In genomic region chr6:56322799-56323198, GRCm38 (mm10) we compare ENCODE assay signal across 13 mouse cellular contexts.
A peak's percentile ranks its signal among the peaks of the same experiment; 100 is the strongest.
DNase-seq lines count a peak whose midpoint lies in the region; ATAC-seq and TF ChIP-seq lines count a peak whose summit lies in the region.
"Had no signal": no experiment of that assay in that cellular context is flagged by ENCODE, and none has a peak within 500 bp of the region (broad histone marks: within the 10 kb centered on the region; RNA-seq: fewer than 3 reads in every experiment).

No protein-coding gene starts in this region.

- H3K9ac ChIP-seq in kidney, postnatal 0 days (ENCODE audit: low read depth, low read length) = no peak overlapping the region
- H3K9ac ChIP-seq in kidney, embryonic 15.5 days = no peak overlapping the region
- H3K9ac ChIP-seq: liver, embryonic 14.5 days; neural tube, embryonic 15.5 days had no signal

- 6% methylated on average over 3 of the region's 3 CpGs for WGBS in kidney, postnatal 0 days
- 13% methylated on average over 3 of the region's 3 CpGs for WGBS in kidney, embryonic 15.5 days
- WGBS in limb, embryonic 10.5 days = 9% methylated on average over 3 of the region's 3 CpGs

- H3K27ac ChIP-seq in kidney, postnatal 0 days = no peak overlapping the region
- H3K27ac ChIP-seq in kidney, embryonic 15.5 days = no peak overlapping the region
- no peak overlapping the region for H3K27ac ChIP-seq in limb, embryonic 10.5 days
- H3K27ac ChIP-seq: liver, embryonic 14.5 days; neural tube, embryonic 15.5 days had no signal

- TF ChIP-seq CTCF in kidney, postnatal 0 days (IDR thresholded peaks at IDR 0.05; ENCODE audit: low read depth) = no peak

- H3K9me3 ChIP-seq in kidney, postnatal 0 days (replicated peaks; ENCODE audit: low read length) = no peaks in the 10 kb centered on the region
- H3K9me3 ChIP-seq in kidney, embryonic 15.5 days (replicated peaks) = no peaks in the 10 kb centered on the region
- no peaks in the 10 kb centered on the region for H3K9me3 ChIP-seq in limb, embryonic 10.5 days (replicated peaks)
- H3K9me3 ChIP-seq: G1E; neural tube, embryonic 15.5 days had no signal

- no peak overlapping the region for H3K4me2 ChIP-seq in kidney, postnatal 0 days (ENCODE audit: low read length)
- H3K4me2 ChIP-seq in kidney, embryonic 15.5 days = no peak overlapping the region
- H3K4me2 ChIP-seq: midbrain, embryonic 11.5 days; neural tube, embryonic 15.5 days had no signal

- DNase-seq in kidney, postnatal 0 days (ENCODE audit: low spot score) = peak; percentile 17
- DNase-seq in embryo, embryonic 11 days = peak; percentile 38
- DNase-seq in forelimb bud, embryonic 11.5 days (ENCODE audit: low read depth, low spot score) = peak; percentile 24
- DNase-seq in limb, embryonic 10.5 days (ENCODE audit: low spot score) = peak; percentile 29
- DNase-seq in layer of hippocampus, adult 18-20 months (ENCODE audit: low spot score in 2 of 2) = no peak
- DNase-seq: adrenal gland, postnatal 25 days; gastrocnemius, postnatal 36 days had no signal

- no peaks in the 10 kb centered on the region for H3K27me3 ChIP-seq in kidney, postnatal 0 days (ENCODE audit: insufficient read depth, low read length)
- H3K27me3 ChIP-seq in kidney, embryonic 15.5 days = no peaks in the 10 kb centered on the region
- H3K27me3 ChIP-seq in limb, embryonic 10.5 days (ENCODE audit: low read depth, poor library complexity, severe bottlenecking) = no peaks in the 10 kb centered on the region
- H3K27me3 ChIP-seq: neural tube, embryonic 15.5 days had no signal

- no peak for ATAC-seq in kidney, postnatal 0 days (replicated peaks; ENCODE audit: low FRiP score, low read depth)
- ATAC-seq in kidney, embryonic 15.5 days (replicated peaks; ENCODE audit: low FRiP score) = no peak
- ATAC-seq in granulocyte monocyte progenitor cell, adult 5-6 weeks (replicated peaks; ENCODE audit: poor library complexity, severe bottlenecking) = no peak

- no peak overlapping the region for H3K4me3 ChIP-seq in kidney, postnatal 0 days (replicated peaks; ENCODE audit: low read depth, low read length)
- no peak overlapping the region for H3K4me3 ChIP-seq in kidney, embryonic 15.5 days (replicated peaks)
- no peak overlapping the region for H3K4me3 ChIP-seq in limb, embryonic 10.5 days
- H3K4me3 ChIP-seq: neural tube, embryonic 15.5 days had no signal

- H3K36me3 ChIP-seq in kidney, postnatal 0 days (ENCODE audit: insufficient read depth, low read length) = no peaks in the 10 kb centered on the region
- H3K36me3 ChIP-seq in kidney, embryonic 15.5 days = no peaks in the 10 kb centered on the region
- H3K36me3 ChIP-seq in limb, embryonic 10.5 days = no peaks in the 10 kb centered on the region
- H3K36me3 ChIP-seq: G1E; neural tube, embryonic 15.5 days had no signal

- 0 out of 2 replicates have a peak, but pooled peaks cover 3% of the 10 kb centered on the region for H3K4me1 ChIP-seq in kidney, postnatal 0 days (replicated peaks; ENCODE audit: insufficient read depth, low read length)
- no peaks in the 10 kb centered on the region for H3K4me1 ChIP-seq in kidney, embryonic 15.5 days
- 0 out of 2 replicates have a peak, but pooled peaks cover 6% of the 10 kb centered on the region for H3K4me1 ChIP-seq in limb, embryonic 10.5 days

Comparison
In these comparisons a context has a peak if more than half of its experiments do, and no peak if none do; other contexts are left out.
1. DNase-seq: peak in kidney, postnatal 0 days (single experiment), embryo, embryonic 11 days (single experiment), forelimb bud, embryonic 11.5 days (single experiment) and limb, embryonic 10.5 days (single experiment); none in layer of hippocampus, adult 18-20 months (0 of 2).